Mouse (Mus musculus): ENCODE results near the gene Mageb16. TPM values are rescaled to one million over a fixed set of nuclear protein-coding genes. Genes with fewer than 3 reads are reported as not detected.

Gene Mageb16
- total RNA-seq (2022) = not detected

DNA sequence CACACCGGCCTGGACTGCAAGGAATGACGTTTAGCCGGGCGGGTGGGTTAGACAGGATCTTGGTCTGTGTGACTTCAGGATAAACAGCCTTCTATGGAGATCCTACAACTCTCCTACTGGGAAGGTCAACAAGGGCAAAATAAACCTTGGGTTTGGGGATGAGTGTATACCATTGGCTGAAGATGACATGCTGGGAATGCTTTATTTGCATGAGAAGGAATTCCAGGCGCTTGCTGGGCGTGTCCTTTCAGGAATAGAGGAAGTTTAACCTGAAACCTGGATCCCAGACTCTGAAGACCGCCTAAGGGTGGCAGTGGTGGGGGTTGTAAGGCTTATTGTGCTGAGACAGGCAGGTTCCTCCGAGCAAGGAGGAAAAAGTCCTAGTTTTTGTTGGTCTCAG, at the start of gene Mageb16:
Gene Mageb16 (minus strand): TSS at position 25 of the 400 bp plus-strand sequence.
- no peak for DNase-seq

DNA sequence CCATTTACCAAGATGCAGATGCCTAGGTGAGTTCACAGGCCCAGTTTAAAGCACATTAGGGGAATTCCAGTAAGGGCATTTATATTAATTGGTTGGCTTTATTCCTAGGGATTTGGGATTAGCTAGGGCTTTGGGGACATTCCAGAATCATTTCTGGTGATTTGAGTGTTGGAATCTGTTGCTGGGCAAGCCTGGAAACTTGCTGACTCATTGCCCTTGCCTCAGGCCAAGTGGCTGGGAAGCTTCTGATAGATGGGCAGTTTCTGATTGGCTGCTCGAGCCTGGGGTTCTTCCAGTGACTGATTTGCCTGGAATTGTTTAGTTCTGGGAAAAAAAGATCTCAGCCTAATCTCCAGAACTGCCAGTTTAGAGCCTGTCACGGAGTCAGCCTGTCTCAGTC, 20.1 kb downstream of the Mageb16 start:
- peak; percentile 14 for DNase-seq

DNA sequence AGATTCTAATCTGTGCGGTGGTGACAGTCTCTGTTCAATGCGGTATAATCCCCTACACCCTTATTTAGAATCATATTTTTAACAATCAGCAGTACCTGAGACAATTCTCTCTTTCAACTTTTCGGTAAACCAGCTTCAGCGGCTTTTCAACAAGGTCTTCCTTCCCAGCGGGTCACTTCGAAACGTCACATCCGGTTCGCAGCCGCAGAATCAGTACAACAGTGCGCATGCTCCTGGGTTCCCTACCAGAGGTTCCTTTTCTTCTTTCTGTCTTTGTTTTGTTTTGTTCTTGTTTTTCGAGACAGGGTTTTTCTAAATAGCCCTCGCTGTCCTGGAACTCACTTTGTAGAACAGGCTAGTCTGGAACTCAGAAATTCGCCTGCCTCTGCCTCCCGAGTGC, 35.8 kb downstream of the Mageb16 start:
- DNase-seq = no peak

DNA sequence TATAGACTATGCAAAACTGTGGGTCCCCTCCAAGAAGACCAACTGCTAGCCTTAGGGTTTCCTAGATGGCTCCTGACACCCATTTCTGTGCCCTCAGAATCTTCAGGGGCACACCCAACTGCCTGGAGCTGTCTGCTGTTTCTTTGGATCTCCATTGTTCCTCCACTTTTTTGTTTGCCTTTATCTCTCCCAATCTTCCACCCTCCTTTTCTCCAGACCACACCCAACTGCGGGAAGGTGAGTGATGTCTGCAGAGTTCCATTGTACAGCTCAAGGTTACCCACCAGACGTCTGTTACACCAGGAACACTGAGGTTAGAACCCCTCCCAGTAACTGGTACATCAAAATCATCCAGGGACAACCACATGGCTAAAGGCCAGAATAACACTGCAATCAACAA, 64.8 kb downstream of the Mageb16 start:
- no peak for DNase-seq

Other genes starting within 250 kb of the Mageb16 start
- 1 to 10 TPM in 1 of 4 experiments, under 1 TPM in 3; 0.35 to 1.0 (median 0.88) TPM for gene Gm7173, start 154.2 kb downstream of the Mageb16 start, total RNA-seq (2022)